Mouse (Mus musculus) brain, embryonic 14.5 days (tissue): ENCODE results near the gene Dpm1.

Source experiments
- CTCF ChIP-seq: fragments of 200-500 bp; IDR thresholded peaks from 2 replicates; pipeline ENCODE4 v1.5.1; 2012; ENCODE audit warnings: inconsistent platforms, mild to moderate bottlenecking, moderate library complexity, borderline replicate concordance; ENCODE audit not compliant: insufficient read depth, insufficient read length; ENCODE audit errors: extremely low read depth
- POLR2A ChIP-seq: fragments of 200-500 bp; IDR thresholded peaks from 2 replicates; pipeline ENCODE4 v1.6.1; 2012; ENCODE audit warnings: mild to moderate bottlenecking, inconsistent platforms, borderline replicate concordance; ENCODE audit not compliant: poor library complexity, insufficient read depth, insufficient read length, severe bottlenecking; ENCODE audit errors: extremely low read depth

- TF ChIP-seq CTCF (peak; percentile 90), POLR2A (no peak)
These were observed 19.9 kb upstream of the Dpm1 start for GRCm38 (mm10) chr2:168250270-168250669.
